Mouse (Mus musculus): ENCODE measurements around the gene Trim32. TPM values are rescaled to one million over a fixed set of nuclear protein-coding genes. Genes with fewer than 3 reads are reported as not detected.

The Trim32 gene
- 8.8 and 9.2 TPM in 2 replicates for polyA plus RNA-seq (2012; ENCODE audit: insufficient read depth, insufficient read length, missing spikeins)

- TF ChIP-seq CTCF (IDR thresholded peaks at IDR 0.05; ENCODE audit: low read depth, low read length), result no peak
- TF ChIP-seq POLR2A (IDR thresholded peaks at IDR 0.05; ENCODE audit: borderline replicate concordance, low read depth, low read length), result no peak
- Histone ChIP-seq H3K4me3 (ENCODE audit: insufficient read depth, low read length) (peak within 1 kb of the TSS; percentile 98), H3K27ac (ENCODE audit: insufficient read depth, low read depth, low read length) (peak within 1 kb of the TSS; percentile 26; the same call in 1 of the 2 replicates), H3K4me1 (ENCODE audit: control insufficient read depth, insufficient read depth, low read length) (peaks cover 7% of the 10 kb centered on the region)
These were observed at the start of gene Trim32 for GRCm38 (mm10) chr4:65604504-65605150. TSS of gene Trim32 (plus strand) at chr4:65604986.

GRCm38 (mm10) chr4:65565493-65565892, 39.3 kb upstream of the Trim32 start:
- peak overlapping the region; percentile 81 for H3K27ac ChIP-seq (ENCODE audit: insufficient read depth, low read depth, low read length)
- TF ChIP-seq CTCF (IDR thresholded peaks at IDR 0.05; ENCODE audit: low read depth, low read length) (no peak), POLR2A (IDR thresholded peaks at IDR 0.05; ENCODE audit: borderline replicate concordance, low read depth, low read length) (no peak)

DNA sequence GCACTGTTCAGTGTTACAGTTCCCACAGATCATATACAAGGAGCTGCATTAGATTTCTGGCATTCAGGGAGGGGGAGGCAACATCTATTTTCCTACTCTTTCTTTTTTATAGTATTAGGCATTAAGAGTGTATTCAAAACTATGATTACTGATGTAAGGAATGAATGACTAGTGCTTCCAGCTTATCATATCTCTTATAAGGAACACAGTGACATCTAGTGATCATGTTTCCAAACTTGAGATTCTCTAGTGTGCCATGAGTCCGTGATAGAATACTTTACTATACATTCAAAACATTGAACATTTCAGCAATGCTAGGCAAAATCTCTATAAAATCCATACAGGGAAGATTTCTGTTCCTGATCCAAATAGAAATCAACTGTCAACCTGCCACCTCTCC, 24.5 kb upstream of the Trim32 start:
- Histone ChIP-seq H3K4me1 (ENCODE audit: control insufficient read depth, insufficient read depth, low read length) (peaks cover 10% of the 10 kb centered on the region), H3K4me3 (ENCODE audit: insufficient read depth, low read length) (no peak overlapping the region), H3K27ac (ENCODE audit: insufficient read depth, low read depth, low read length) (peak overlapping the region; percentile 18)
- TF ChIP-seq CTCF (IDR thresholded peaks at IDR 0.05; ENCODE audit: low read depth, low read length) (no peak), POLR2A (IDR thresholded peaks at IDR 0.05; ENCODE audit: borderline replicate concordance, low read depth, low read length) (no peak)

More at GRCm38 (mm10) chr4:65565493-65565892, 39.3 kb upstream of the Trim32 start:
- Histone ChIP-seq H3K4me1 (ENCODE audit: control insufficient read depth, insufficient read depth, low read length) (peaks cover 26% of the 10 kb centered on the region), H3K4me3 (ENCODE audit: insufficient read depth, low read length) (no peak overlapping the region)

DNA sequence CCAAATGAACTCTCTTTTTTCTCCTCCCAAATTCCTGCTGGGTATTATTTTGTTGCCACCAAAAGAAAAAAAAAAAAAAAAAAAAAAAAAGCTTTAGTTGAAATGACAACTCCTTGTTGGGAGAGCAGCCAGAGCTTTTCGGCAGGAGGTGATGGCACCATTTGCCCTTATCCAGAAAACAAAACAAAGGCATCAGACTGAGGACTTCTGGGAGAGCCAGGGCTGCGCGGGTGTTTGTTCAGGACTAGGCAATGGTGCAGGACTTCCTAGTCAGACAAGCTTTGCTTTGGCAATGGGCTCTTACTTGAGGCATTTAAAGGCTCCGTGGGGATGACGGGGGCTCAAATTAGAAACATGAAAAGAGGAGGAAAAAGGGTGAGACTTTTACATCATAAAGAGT, 17.8 kb upstream of the Trim32 start:
- Histone ChIP-seq H3K4me3 (ENCODE audit: insufficient read depth, low read length) (no peak overlapping the region), H3K27ac (ENCODE audit: insufficient read depth, low read depth, low read length) (no peak overlapping the region), H3K4me1 (ENCODE audit: control insufficient read depth, insufficient read depth, low read length) (no peaks in the 10 kb centered on the region)
- TF ChIP-seq POLR2A (IDR thresholded peaks at IDR 0.05; ENCODE audit: borderline replicate concordance, low read depth, low read length), result no peak
- no peak for TF ChIP-seq CTCF (IDR thresholded peaks at IDR 0.05; ENCODE audit: low read depth, low read length)

DNA sequence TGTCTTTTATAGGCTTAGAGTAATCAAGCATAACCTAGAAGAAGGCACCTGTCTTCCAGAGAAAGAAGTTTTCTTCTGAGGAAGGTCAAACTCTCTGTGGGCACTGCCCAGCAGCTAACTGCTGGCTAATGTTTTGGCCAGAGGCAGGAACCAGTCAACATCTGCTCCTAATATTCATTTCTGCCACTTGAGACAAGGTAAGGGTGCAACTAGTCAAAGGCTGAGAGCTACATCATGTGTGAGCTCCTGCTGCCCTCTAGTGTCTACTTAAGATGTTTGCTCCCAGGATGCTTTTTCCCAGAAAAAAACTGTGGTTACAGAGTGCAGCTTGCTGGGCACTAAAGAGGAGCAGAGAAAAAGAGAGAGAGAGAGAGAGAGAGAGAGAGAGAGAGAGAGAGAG, 15.0 kb upstream of the Trim32 start:
- Histone ChIP-seq H3K4me3 (ENCODE audit: insufficient read depth, low read length) (no peak overlapping the region), H3K27ac (ENCODE audit: insufficient read depth, low read depth, low read length) (no peak overlapping the region), H3K4me1 (ENCODE audit: control insufficient read depth, insufficient read depth, low read length) (no peaks in the 10 kb centered on the region)
- TF ChIP-seq CTCF (IDR thresholded peaks at IDR 0.05; ENCODE audit: low read depth, low read length) (peak; percentile 17; the same call in 1 of the 2 replicates), POLR2A (IDR thresholded peaks at IDR 0.05; ENCODE audit: borderline replicate concordance, low read depth, low read length) (no peak)

- Histone ChIP-seq H3K4me1 (ENCODE audit: control insufficient read depth, insufficient read depth, low read length) (no peaks in the 10 kb centered on the region), H3K27ac (ENCODE audit: insufficient read depth, low read depth, low read length) (no peak overlapping the region), H3K4me3 (ENCODE audit: insufficient read depth, low read length) (no peak overlapping the region)
- no peak for TF ChIP-seq POLR2A (IDR thresholded peaks at IDR 0.05; ENCODE audit: borderline replicate concordance, low read depth, low read length)
- no peak for TF ChIP-seq CTCF (IDR thresholded peaks at IDR 0.05; ENCODE audit: low read depth, low read length)
These were observed 10.0 kb upstream of the Trim32 start for GRCm38 (mm10) chr4:65594601-65595369.

- Histone ChIP-seq H3K4me1 (ENCODE audit: control insufficient read depth, insufficient read depth, low read length) (peaks cover 7% of the 10 kb centered on the region), H3K27ac (ENCODE audit: insufficient read depth, low read depth, low read length) (no peak overlapping the region), H3K4me3 (ENCODE audit: insufficient read depth, low read length) (peak overlapping the region; percentile 98)
- TF ChIP-seq CTCF (IDR thresholded peaks at IDR 0.05; ENCODE audit: low read depth, low read length) (no peak; the same call in 1 of the 2 replicates), POLR2A (IDR thresholded peaks at IDR 0.05; ENCODE audit: borderline replicate concordance, low read depth, low read length) (no peak)
These were observed 441 bp downstream of the Trim32 start for GRCm38 (mm10) chr4:65605151-65605702.

- no peak overlapping the region for H3K27ac ChIP-seq (ENCODE audit: insufficient read depth, low read depth, low read length)
- H3K4me3 ChIP-seq (ENCODE audit: insufficient read depth, low read length), result no peak overlapping the region
- TF ChIP-seq POLR2A (IDR thresholded peaks at IDR 0.05; ENCODE audit: borderline replicate concordance, low read depth, low read length) (no peak), CTCF (IDR thresholded peaks at IDR 0.05; ENCODE audit: low read depth, low read length) (no peak)
- H3K4me1 ChIP-seq (ENCODE audit: control insufficient read depth, insufficient read depth, low read length), result peaks cover 7% of the 10 kb centered on the region
These were observed 2.4 kb downstream of the Trim32 start for GRCm38 (mm10) chr4:65607184-65607631.

GRCm38 (mm10) chr4:65608112-65608511, 3.3 kb downstream of the Trim32 start:
- Histone ChIP-seq H3K4me1 (ENCODE audit: control insufficient read depth, insufficient read depth, low read length) (peaks cover 7% of the 10 kb centered on the region), H3K27ac (ENCODE audit: insufficient read depth, low read depth, low read length) (no peak overlapping the region), H3K4me3 (ENCODE audit: insufficient read depth, low read length) (no peak overlapping the region)
- no peak for TF ChIP-seq POLR2A (IDR thresholded peaks at IDR 0.05; ENCODE audit: borderline replicate concordance, low read depth, low read length)
- TF ChIP-seq CTCF (IDR thresholded peaks at IDR 0.05; ENCODE audit: low read depth, low read length), result no peak
